Mouse (Mus musculus) monocyte, adult 2 months (primary cell): ENCODE data around the gene Olfr1465.

Experiments
- DNase-seq, 2 experiments: peaks; one replicate each; pipeline ENCODE4 v3.0.0; 2022; ENCODE audit warnings: low spot score in 2 of 2, low read depth in 1 of 2

Gene Olfr1465

GRCm38 (mm10) chr19:13315441-13315840, at the start of gene Olfr1465:
TSS of gene Olfr1465 (minus strand) at chr19:13315541.
- no peak for DNase-seq

GRCm38 (mm10) chr19:13361936-13362335, 46.6 kb upstream of the Olfr1465 start, which contains the start of gene Olfr1467:
TSS of gene Olfr1467 (plus strand) at chr19:13362236.
- no peak for DNase-seq

DNA sequence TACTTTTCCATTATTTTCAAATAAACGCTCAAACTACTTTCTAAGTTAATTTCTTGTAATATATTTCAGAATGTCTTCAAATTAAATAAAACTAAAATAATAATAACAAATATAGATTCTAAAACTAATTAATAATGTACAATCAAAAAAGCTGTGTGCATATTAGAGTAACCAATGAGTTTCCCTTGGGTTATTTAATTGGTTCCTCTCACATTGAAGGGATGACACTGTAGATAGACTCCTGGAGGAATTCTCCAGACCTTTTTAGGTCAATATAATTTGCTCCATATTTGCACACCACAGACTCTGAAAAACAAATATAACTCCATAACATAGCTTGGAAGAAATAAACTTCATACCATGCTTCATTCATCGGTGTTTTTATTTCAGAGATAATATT, 23.2 kb upstream of the Olfr1465 start, which contains the start of gene Olfr1466:
Gene Olfr1466, plus strand, starts transcription at position 301 of the 400 bp plus-strand sequence.
- no peak for DNase-seq
